Mouse (Mus musculus) forebrain, postnatal 0 days (tissue): ENCODE results near the gene Capn10. TPM values are rescaled to one million over a fixed set of nuclear protein-coding genes. Genes with fewer than 3 reads are reported as not detected.

Experiments used
- ATAC-seq: fragments of 200-750 bp; cut with Nextera tagmentation; 2 replicates; pipeline ENCODE4 v1.8.0; 2017; ENCODE audit warnings: mild to moderate bottlenecking, moderate library complexity
- DNase-seq: peaks from one replicate; pipeline ENCODE4 v3.0.0-alpha.2; 2015
- H3K27ac ChIP-seq: fragments of 300-500 bp; sonication (generic); 2 replicates; pipeline ENCODE4 v1.5.1; 2014; ENCODE audit warnings: low read depth, mild to moderate bottlenecking, antibody characterized with exemption, low read length, moderate library complexity, mixed read lengths
- H3K27me3 ChIP-seq: fragments of 300-500 bp; sonication (generic); 2 replicates; pipeline ENCODE4 v1.6.1; 2014; ENCODE audit warnings: mild to moderate bottlenecking, low read length, mixed read lengths; ENCODE audit not compliant: insufficient read depth
- H3K36me3 ChIP-seq: fragments of 300-500 bp; sonication (generic); 2 replicates; pipeline ENCODE4 v1.6.1; 2014; ENCODE audit warnings: mild to moderate bottlenecking, moderate library complexity; ENCODE audit not compliant: insufficient read depth
- H3K4me1 ChIP-seq: fragments of 300-500 bp; sonication (generic); 2 replicates; pipeline ENCODE4 v1.6.1; 2014; ENCODE audit warnings: antibody characterized with exemption; ENCODE audit not compliant: insufficient read depth
- H3K4me2 ChIP-seq: fragments of 300-500 bp; sonication (generic); 2 replicates; pipeline ENCODE4 v1.6.1; 2014; ENCODE audit warnings: low read depth, mild to moderate bottlenecking, moderate library complexity
- H3K4me3 ChIP-seq: fragments of 300-500 bp; sonication (generic); 2 replicates; pipeline ENCODE4 v1.5.1; 2014; ENCODE audit warnings: low read depth, low read length, mixed read lengths
- H3K9ac ChIP-seq: fragments of 300-500 bp; sonication (generic); 2 replicates; pipeline ENCODE4 v1.6.1; 2014; ENCODE audit warnings: mild to moderate bottlenecking
- H3K9me3 ChIP-seq: fragments of 300-500 bp; sonication (generic); 2 replicates; pipeline ENCODE4 v1.6.1; 2016; ENCODE audit warnings: low read length
- CTCF ChIP-seq: sonication (generic); IDR thresholded peaks from 2 replicates; pipeline ENCODE4 v1.5.1; 2016; ENCODE audit warnings: antibody characterized with exemption, control low read depth, low read depth
- whole genome bisulfite sequencing: fragments of 180-500 bp; shearing (Covaris S2); extraction: QIAGEN DNeasy Blood & Tissue Kit; methylation state at CpG from one replicate; pipeline ENCODE4 v1.1.7; 2014; 5-methylcytosine and 5-hydroxymethylcytosine counted together
- polyA plus RNA-seq: library from polyadenylated mRNA; unstranded; fragments of >200 nt; fragmentation: Nextera tagmentation; extraction: Ambion mirVana; gene quantifications from 2 replicates; pipeline ENCODE4 v1.2.1, GENCODE M21; 2015
- total RNA-seq: library from RNA; depleted of rRNA; stranded (reverse); fragments of >200 nt; gene quantifications from 2 replicates; pipeline ENCODE4 v1.2.3, GENCODE M21; 2014; rRNA removed

Capn10 gene
- total and polyA plus RNA-seq, 2 experiments from 2014 or later, result 56.7 to 84.2 TPM

GRCm38 (mm10) chr1:92992214-92992855, 58.2 kb downstream of the Capn10 start:
- Histone ChIP-seq H3K4me3 (no peak overlapping the region), H3K9ac (no peak overlapping the region), H3K27me3 (no peaks in the 10 kb centered on the region), H3K4me1 (no peaks in the 10 kb centered on the region), H3K9me3 (no peaks in the 10 kb centered on the region), H3K36me3 (no peaks in the 10 kb centered on the region), H3K27ac (no peak overlapping the region), H3K4me2 (no peak overlapping the region)
- ATAC-seq, result no peak
- no peak for TF ChIP-seq CTCF
- no peak for DNase-seq
- WGBS, result 79% methylated on average over 6 of the region's 6 CpGs

- H3K27ac ChIP-seq, result no peak overlapping the region
- H3K9ac ChIP-seq, result no peak overlapping the region
- H3K4me1 ChIP-seq, result no peaks in the 10 kb centered on the region
- H3K4me3 ChIP-seq, result no peak overlapping the region
- ATAC-seq (no peak), DNase-seq (no peak)
- TF ChIP-seq CTCF, result no peak
- WGBS, result 72% methylated on average over 2 of the region's 2 CpGs
- no peaks in the 10 kb centered on the region for H3K36me3 ChIP-seq
- no peaks in the 10 kb centered on the region for H3K27me3 ChIP-seq
- no peaks in the 10 kb centered on the region for H3K9me3 ChIP-seq
- no peak overlapping the region for H3K4me2 ChIP-seq
Observed at GRCm38 (mm10) chr1:92992880-92993279, 58.7 kb downstream of the Capn10 start.

Other genes starting within 250 kb of the Capn10 start
- 132 and 173 TPM in 2 replicates for gene Gpc1, start 102.7 kb upstream of the Capn10 start, total RNA-seq
- 47.4 and 52.8 TPM in 2 replicates for gene Gpc1, start 102.7 kb upstream of the Capn10 start, polyA plus RNA-seq
- gene Ankmy1, start 31.5 kb upstream of the Capn10 start, total RNA-seq, result 0.33 and 0.46 TPM in 2 replicates
- gene Ankmy1, start 31.5 kb upstream of the Capn10 start, polyA plus RNA-seq, result 0.24 and 0.27 TPM in 2 replicates
- gene Dusp28, start 27.4 kb upstream of the Capn10 start, total RNA-seq, result 17.4 and 25.7 TPM in 2 replicates
- gene Dusp28, start 27.4 kb upstream of the Capn10 start, polyA plus RNA-seq, result 22.3 and 24.0 TPM in 2 replicates
- 36.8 and 37.5 TPM in 2 replicates for gene Rnpepl1, start 23.6 kb upstream of the Capn10 start, total RNA-seq
- gene Rnpepl1, start 23.6 kb upstream of the Capn10 start, polyA plus RNA-seq, result 21.3 and 25.3 TPM in 2 replicates
- 0.38 and 1.8 TPM in 2 replicates for gene Gpr35, start 16.5 kb downstream of the Capn10 start, total RNA-seq
- 0.28 and 0.44 TPM in 2 replicates for gene Gpr35, start 16.5 kb downstream of the Capn10 start, polyA plus RNA-seq
- not detected in 2 replicates for gene Aqp12, start 72.0 kb downstream of the Capn10 start, total RNA-seq
- not detected in 2 replicates for gene Aqp12, start 72.0 kb downstream of the Capn10 start, polyA plus RNA-seq
- 409 and 465 TPM in 2 replicates for gene Kif1a, start 167.6 kb downstream of the Capn10 start, total RNA-seq
- gene Kif1a, start 167.6 kb downstream of the Capn10 start, polyA plus RNA-seq, result 381 and 564 TPM in 2 replicates
- gene Agxt, start 200.9 kb downstream of the Capn10 start, total RNA-seq, result not detected in 2 replicates
- gene Agxt, start 200.9 kb downstream of the Capn10 start, polyA plus RNA-seq, result not detected in 2 replicates
- 0.23 TPM in 1 of 2 replicates, not detected in the other for gene 2310007B03Rik, start 226.6 kb downstream of the Capn10 start, total RNA-seq
- 0.14 and 0.25 TPM in 2 replicates for gene 2310007B03Rik, start 226.6 kb downstream of the Capn10 start, polyA plus RNA-seq
- 1.9 and 2.7 TPM in 2 replicates for gene Crocc2, start 234.3 kb downstream of the Capn10 start, total RNA-seq
- 0.43 and 0.92 TPM in 2 replicates for gene Crocc2, start 234.3 kb downstream of the Capn10 start, polyA plus RNA-seq